Mouse (Mus musculus) NIH3T3 (cell line): ENCODE results near the gene Odf3b.

Source experiments
- DNase-seq: peaks from one replicate; pipeline ENCODE4 v3.0.0-alpha.2; 2012; ENCODE audit warnings: low read depth

Gene Odf3b

DNA sequence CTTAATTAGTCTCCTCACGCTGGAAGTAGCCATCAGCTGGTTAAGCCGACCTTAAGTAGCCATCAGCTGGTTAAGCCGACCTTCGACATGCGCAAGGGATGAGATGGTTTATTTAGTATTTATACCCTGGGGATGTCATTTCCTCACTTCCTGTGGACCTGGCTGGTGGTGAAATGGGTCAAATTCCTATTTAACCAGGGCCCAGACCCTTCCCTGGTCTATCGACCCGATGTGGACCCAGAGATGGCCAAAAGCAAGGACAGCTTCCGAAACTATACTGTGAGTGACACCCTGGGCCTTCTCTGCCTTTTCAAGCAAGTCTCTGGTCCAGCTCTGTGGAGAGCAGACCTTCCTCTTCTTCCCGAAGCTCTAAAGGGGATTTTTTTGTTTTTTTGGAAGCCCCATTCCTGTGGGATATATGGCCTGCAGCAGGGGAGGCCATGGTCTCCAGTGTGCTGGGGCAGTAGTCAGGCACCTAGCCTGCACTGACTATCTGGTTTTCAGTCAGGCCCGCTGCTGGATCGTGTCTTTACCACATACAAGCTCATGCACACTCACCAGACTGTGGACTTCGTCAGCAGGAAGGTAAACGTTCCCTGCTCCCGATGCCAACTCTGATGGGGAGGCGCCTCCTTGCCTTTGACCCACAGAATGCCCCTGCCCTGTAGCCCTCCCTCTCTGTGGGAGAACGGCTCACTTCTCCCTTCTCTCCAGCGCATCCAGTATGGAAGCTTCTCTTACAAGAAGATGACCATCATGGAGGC lies 44.1 kb downstream of the Odf3b start:
- no peak for DNase-seq

GRCm38 (mm10) chr15:89334271-89334670 lies 44.8 kb downstream of the Odf3b start, which contains the start of gene Miox:
TSS of gene Miox (plus strand) at chr15:89334398.
- no peak for DNase-seq
